Mouse (Mus musculus) brain, embryonic 14.5 days (tissue): Measurements from ENCODE around the gene Pclo. TPM values are rescaled to one million over a fixed set of nuclear protein-coding genes. Genes with fewer than 3 reads are reported as not detected.
"Not testable (repeated sequence)": the region's sequence is repeated elsewhere in the genome, so short reads cannot be mapped to it uniquely, and the experiment has no call there.

Experiments used
- DNase-seq: peaks from one replicate; pipeline ENCODE4 v3.0.0-alpha.2; 2011; ENCODE audit warnings: low read depth
- CTCF ChIP-seq: fragments of 200-500 bp; IDR thresholded peaks from 2 replicates; pipeline ENCODE4 v1.5.1; 2012; ENCODE audit warnings: inconsistent platforms, mild to moderate bottlenecking, moderate library complexity, borderline replicate concordance; ENCODE audit not compliant: insufficient read depth, insufficient read length; ENCODE audit errors: extremely low read depth
- POLR2A ChIP-seq: fragments of 200-500 bp; IDR thresholded peaks from 2 replicates; pipeline ENCODE4 v1.6.1; 2012; ENCODE audit warnings: mild to moderate bottlenecking, inconsistent platforms, borderline replicate concordance; ENCODE audit not compliant: poor library complexity, insufficient read depth, insufficient read length, severe bottlenecking; ENCODE audit errors: extremely low read depth
- polyA plus RNA-seq: library from polyadenylated mRNA; depleted of rRNA; stranded (reverse); fragments of >200 nt; gene quantifications from 2 replicates; pipeline ENCODE4 v1.2.3, GENCODE M21; 2012; rRNA removed

Pclo gene
- polyA plus RNA-seq = 14.8 and 27.9 TPM in 2 replicates

DNA sequence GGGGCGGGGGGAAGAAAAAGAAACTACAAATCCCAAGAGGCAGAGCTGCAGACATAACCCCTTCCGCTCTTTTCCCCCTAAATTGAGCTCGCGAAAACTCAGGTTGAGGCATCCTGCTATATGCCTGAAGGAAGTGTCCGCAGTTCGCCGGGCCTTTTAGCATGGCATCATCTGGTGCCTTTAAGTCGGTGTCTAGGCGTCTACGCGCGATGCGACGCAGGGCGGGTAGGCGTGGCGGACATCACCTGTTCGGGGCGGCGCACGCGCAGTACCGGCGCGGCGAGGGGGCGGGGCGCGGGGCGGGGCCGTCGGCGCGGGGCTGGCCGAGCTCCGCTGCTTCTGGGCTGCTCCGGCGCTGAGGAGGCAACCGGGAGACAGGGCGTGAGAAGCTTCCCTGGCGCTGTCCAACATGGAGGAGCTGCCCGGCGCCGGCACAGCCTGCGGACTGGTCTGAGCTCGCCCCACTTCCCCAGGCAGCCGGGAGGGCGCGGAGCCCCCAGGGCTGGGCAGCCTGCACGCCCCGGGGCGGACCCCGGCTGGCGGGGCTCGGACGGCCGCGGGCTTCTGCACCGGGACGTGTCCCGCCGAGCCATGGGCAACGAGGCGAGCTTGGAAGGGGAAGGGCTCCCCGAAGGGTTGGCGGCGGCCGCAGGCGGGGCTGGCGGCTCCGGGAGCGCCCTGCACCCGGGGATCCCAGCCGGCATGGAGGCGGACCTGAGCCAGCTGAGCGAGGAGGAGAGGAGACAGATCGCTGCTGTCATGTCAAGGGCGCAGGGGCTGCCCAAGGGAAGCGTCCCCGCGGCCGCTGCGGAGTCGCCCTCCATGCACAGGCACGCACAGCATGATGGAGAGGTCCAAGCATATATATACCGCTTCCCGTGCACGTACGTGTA is at the start of gene Pclo:
Gene Pclo (plus strand): TSS at position 288 of the 893 bp plus-strand sequence.
- peak; percentile 97 for DNase-seq
- TF ChIP-seq POLR2A (peak; percentile 86), CTCF (no peak)

DNA sequence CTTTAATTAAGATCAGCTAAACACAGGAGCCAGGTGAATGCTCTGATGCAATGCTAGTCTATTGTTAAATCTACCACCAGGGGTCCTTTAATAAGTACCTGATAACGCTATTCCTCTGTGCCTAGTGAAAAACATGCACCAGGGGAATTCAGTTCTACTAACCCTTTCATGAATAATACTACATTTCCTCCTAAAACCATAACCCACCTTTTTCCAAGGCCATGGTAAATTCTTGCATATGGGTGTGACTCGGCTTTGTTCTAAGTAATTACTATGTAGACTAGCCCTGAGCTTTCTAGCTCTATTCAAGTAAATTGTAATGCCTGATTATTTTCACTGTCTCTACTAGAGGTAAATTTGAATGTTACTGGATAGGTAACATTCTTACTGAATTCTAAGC is 20.3 kb upstream of the Pclo start:
- not testable (repeated sequence) for DNase-seq

DNA sequence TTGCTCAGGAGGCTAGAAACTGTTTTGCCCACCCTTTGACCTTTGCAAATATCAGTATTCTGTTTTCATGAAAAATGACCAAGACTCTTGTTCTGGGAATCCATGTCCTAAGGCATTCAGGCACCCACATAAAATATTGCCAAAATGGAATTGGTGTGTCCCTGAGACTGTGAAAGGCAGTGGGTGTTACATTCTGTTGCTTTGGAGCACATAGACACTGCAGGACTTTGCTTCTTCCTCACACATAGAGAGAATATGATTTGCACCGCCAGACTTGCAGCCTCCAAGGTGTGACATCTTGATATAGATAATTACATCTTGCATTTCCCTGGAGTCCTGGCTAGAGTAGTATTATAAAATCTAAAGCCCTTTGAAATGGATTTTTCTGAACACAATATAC is 6.2 kb upstream of the Pclo start:
- DNase-seq = no peak
- TF ChIP-seq POLR2A (no peak), CTCF (no peak)

DNA sequence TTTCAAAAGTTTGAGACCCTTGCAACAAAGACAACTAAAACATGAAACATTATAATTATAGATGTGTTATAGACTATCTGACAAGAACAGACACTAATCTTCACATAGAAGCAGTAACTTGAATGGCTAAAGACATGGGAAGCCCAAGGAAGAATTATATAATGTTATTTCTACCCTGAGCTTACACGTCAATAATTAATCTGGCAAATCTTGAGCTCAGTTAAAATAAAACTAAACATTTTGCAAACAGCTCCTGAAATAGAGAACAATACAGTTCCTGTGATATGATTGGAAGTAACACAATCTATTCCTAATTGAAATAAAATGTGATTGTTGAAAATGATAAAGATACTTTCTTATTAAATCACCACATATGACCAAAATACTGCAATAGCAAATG is 5.1 kb upstream of the Pclo start:
- TF ChIP-seq POLR2A = no peak
- no peak for TF ChIP-seq CTCF

DNA sequence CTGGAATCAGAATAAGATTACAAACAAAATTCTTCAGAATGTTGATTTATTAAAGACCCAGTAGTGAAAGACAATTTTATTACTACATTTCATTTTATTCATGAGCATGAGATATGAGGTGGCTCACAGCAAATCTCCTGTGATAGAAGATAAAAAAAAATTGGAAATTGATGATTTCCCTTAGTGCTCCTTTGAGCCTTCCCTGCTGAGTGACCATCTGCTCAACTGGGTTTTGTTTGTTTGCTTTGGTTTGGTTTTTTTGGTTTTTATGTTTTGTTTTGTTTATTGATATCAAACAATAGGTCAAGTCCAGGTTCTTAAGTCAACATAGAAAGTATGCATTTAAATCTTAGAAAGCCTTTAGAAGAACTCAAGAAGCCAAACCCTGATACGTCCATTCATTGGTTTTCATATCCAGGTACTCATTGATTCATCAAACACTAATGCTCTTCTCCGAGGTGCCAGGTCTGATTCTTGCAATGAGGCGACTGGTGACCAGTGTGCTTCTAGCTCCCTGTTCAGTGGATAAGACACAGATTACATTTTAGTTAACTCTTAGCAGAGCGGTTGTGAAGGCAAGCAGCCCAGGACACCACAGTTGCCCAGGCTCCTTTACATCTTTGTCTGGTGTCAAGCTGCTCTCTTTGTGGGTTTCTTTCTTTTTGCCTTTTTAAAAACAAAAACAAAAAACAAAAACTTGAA is 3.6 kb downstream of the Pclo start:
- no peak for DNase-seq
- TF ChIP-seq CTCF (no peak), POLR2A (no peak)

More for the DNA sequence above, 5.1 kb upstream of the Pclo start:
- DNase-seq = no peak

DNA sequence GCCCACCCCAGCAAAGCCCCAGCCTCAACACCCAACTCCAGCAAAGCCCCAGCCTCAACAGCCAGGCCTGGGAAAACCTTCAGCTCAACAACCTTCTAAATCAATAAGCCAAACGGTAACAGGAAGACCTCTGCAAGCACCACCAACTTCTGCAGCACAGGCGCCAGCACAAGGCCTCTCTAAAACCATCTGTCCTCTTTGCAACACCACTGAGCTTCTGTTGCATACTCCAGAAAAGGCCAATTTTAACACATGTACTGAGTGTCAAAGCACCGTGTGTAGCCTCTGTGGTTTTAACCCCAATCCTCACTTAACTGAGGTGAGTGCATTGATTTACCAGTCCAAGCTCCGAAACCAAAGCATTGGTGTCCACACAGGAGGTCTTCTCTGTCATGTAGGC is 7.3 kb downstream of the Pclo start:
- DNase-seq = no peak
- no peak for TF ChIP-seq POLR2A
- no peak for TF ChIP-seq CTCF

DNA sequence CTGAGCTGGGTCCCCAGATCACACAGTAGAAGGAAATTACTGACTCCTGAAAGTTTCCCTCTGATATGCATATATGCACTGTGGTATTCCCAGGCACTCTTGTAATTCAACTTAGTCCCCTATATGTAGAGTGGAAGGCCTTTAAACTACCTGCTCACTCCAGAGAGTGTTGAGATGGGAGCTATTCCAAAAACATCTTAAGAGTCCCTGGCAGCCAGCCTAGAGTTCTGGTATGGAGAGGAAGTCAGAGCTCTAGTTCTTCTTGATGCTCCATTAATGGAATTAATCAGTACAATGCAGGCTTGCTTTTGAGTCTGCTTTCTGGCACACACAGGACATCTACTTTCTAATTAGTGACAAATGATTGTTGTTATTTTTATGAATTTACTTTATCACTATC is 11.3 kb downstream of the Pclo start:
- peak; percentile 45 for DNase-seq
- no peak for TF ChIP-seq CTCF
- no peak for TF ChIP-seq POLR2A

DNA sequence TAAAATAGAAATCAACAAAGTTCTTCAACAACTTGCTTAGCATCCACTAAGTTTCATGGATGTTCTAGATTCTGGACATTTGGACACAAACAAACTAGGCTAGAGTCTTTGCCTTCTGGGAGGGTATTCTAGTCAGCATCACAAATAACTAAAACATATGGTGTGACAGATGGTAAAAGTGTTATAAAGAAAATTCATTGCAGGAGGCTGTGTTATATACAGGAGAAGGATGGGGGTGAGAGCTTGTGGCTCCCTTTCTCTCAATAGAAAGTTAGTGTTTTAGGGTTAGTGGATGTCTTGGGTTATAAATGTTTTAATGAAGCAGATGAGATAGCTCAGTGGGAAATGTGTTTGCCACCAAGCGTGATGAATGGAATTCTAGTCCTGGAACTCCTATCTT is 13.1 kb downstream of the Pclo start:
- no peak for TF ChIP-seq CTCF
- no peak for TF ChIP-seq POLR2A

DNA sequence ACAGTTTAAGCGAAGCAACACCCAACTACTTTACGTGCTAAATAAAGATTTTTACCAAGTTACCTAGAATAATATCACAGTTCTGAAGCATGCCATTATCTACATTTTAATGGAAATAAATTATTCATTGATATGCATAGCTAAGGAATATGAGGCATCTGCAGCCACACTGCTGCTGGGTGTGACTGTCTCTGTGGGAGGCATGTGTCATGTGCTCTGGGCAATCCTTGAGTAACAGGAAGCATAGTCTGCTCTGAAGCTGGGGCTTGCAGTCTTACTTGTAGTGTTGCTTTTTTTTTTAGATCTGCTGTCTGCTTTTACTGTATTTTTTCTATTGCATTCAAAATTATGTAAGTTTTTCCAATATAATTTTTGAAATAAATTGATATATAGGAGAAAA is 17.2 kb downstream of the Pclo start:
- TF ChIP-seq CTCF (no peak), POLR2A (no peak)
- no peak for DNase-seq

More for the DNA sequence above, 13.1 kb downstream of the Pclo start:
- peak; percentile 55 for DNase-seq

DNA sequence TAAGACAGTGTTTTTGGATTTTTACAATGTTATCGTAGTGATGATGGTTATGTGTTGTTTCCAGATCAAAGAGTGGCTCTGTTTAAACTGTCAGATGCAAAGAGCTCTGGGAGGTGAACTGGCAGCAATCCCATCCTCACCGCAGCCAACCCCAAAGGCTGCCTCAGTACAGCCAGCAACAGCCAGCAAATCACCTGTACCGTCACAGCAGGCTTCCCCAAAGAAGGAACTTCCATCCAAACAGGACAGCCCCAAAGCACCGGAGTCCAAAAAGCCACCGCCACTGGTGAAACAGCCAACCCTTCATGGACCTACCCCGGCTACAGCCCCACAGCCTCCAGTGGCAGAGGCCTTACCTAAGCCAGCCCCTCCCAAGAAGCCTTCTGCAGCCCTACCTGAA is 24.6 kb downstream of the Pclo start:
- TF ChIP-seq POLR2A = no peak
- TF ChIP-seq CTCF = no peak
- DNase-seq = no peak

DNA sequence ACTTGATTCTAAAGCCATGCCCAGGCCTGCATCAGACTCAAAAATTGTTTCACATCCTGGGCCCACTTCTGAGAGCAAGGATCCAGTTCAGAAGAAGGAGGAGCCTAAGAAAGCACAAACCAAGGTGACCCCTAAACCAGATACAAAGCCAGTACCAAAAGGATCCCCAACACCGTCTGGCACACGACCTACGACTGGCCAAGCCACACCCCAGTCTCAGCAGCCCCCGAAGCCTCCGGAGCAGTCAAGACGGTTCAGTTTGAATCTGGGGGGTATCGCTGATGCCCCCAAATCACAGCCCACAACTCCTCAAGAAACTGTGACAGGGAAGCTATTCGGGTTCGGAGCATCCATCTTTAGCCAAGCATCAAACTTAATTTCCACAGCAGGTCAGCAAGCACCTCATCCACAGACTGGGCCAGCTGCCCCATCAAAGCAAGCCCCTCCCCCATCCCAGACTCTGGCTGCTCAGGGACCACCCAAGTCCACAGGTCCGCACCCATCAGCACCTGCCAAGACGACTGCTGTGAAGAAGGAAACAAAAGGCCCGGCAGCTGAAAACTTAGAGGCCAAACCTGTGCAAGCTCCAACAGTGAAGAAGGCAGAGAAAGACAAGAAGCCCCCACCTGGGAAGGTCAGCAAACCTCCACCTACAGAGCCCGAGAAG is 25.4 kb downstream of the Pclo start:
- no peak for DNase-seq
- TF ChIP-seq POLR2A (no peak), CTCF (no peak)
